Mouse (Mus musculus) megakaryocyte-erythroid progenitor cell, adult 5-6 weeks (primary cell): Measurements from ENCODE around the gene Cttnbp2nl. TPM values are rescaled to one million over a fixed set of nuclear protein-coding genes. Genes with fewer than 3 reads are reported as not detected.

Experiments used
- total RNA-seq, 2 experiments: library from RNA; stranded (forward) in 1 of 2; stranded (reverse) in 1 of 2; fragments of 200-1000, 215-1000 nt in 1 of 2; fragments of >200 nt in 1 of 2; fragmentation: Nextera tagmentation in 1 of 2; gene quantifications; 2 replicates each; pipeline ENCODE4 v1.2.3; 2014 to 2017

The Cttnbp2nl gene
- total RNA-seq, 2 experiments from 2014 or later = not detected

Other genes with a start within 250 kb of the Cttnbp2nl start
- 11.0 and 17.3 TPM in 2 replicates for gene Mov10, start 234.6 kb downstream of the Cttnbp2nl start, total RNA-seq (2014; fragmentation: Nextera tagmentation)
- gene Mov10, start 234.6 kb downstream of the Cttnbp2nl start, total RNA-seq (2017) = 1.9 and 3.1 TPM in 2 replicates
- 16.6 and 25.0 TPM in 2 replicates for gene St7l, start 189.1 kb downstream of the Cttnbp2nl start, total RNA-seq (2014; fragmentation: Nextera tagmentation)
- 39.7 and 49.4 TPM in 2 replicates for gene St7l, start 189.1 kb downstream of the Cttnbp2nl start, total RNA-seq (2017)
- gene Capza1, start 188.6 kb downstream of the Cttnbp2nl start, total RNA-seq (2014; fragmentation: Nextera tagmentation) = 145 and 168 TPM in 2 replicates
- 210 and 213 TPM in 2 replicates for gene Capza1, start 188.6 kb downstream of the Cttnbp2nl start, total RNA-seq (2017)
- gene Wnt2b, start 91.2 kb downstream of the Cttnbp2nl start, total RNA-seq (2014; fragmentation: Nextera tagmentation) = not detected in 2 replicates
- gene Wnt2b, start 91.2 kb downstream of the Cttnbp2nl start, total RNA-seq (2017) = not detected in 2 replicates
- not detected in 2 replicates for gene 4930564D02Rik, start 13.7 kb upstream of the Cttnbp2nl start, total RNA-seq (2014; fragmentation: Nextera tagmentation)
- gene 4930564D02Rik, start 13.7 kb upstream of the Cttnbp2nl start, total RNA-seq (2017) = not detected in 2 replicates